Mouse (Mus musculus): Measurements from ENCODE around the gene Trit1.
"Not testable (repeated sequence)": the region's sequence is repeated elsewhere in the genome, so short reads cannot be mapped to it uniquely, and the experiment has no call there.

The Trit1 gene

DNA sequence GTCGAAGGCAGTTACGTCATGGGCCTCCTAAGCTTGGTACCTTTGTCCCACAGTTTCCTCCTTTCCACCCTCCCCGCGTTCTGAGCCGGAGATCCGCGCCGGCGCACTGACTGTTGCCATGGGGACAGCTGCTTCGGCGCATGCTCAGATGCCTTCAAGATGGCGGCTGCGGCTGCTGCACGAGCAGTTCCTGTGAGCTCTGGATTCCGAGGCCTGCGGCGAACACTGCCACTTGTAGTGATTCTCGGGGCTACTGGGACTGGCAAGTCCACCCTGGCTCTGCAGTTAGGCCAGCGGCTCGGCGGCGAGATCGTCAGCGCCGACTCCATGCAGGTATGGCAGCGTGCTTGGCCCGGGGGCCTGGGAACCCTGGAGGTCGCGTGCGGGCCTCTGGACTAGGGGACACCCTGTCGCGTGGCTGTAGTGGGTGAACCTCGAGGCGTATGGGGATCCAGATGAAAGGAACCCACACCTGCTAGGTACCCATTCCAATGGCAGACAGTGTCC, at the start of gene Trit1:
Trit1 (plus strand) TSS at position 147 of the 507 bp plus-strand sequence.
- peak; percentile 91 for DNase-seq (ENCODE audit: extremely low read depth, insufficient read length, low spot score)

DNA sequence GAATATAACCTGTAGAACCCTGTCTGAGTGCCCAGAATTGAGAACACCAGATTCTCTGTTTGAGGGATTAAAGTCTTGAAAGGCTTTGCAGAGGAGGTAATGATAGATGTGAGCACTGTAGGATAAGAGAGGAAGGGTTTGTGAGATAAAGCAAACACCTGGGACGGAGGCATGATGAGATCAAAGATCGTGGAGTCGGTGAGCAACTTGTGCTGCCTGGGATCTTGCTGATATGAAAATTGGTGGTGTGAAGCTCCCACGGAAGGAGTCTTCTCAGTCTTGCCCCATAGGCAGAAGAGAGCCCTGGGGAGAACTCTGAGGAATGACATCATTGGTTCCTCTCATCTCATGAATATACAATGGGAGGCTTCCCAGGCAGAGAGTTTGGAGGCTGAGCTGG, 48.3 kb upstream of the Trit1 start:
- DNase-seq (ENCODE audit: extremely low read depth, insufficient read length, low spot score), result no peak

DNA sequence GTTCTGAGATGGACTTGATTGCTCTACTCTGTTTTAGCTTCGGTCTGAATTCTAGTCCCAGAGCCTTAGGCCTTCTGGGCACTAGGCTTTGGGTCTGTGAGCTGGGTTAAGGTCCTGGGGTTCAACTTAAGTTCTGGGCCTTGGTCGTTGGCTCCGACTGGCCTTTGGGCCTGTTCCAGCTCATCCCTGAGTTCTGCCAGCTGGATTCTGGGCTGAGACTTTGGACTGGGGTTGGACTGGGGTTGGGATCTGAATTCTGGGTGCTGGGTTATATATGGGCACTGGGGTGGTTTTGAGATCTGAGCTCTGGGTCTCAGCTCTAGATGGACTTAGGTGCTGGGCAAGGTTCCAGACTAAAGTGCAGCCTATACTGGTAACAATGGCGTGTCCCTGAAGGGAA, 45.2 kb upstream of the Trit1 start:
- DNase-seq (ENCODE audit: extremely low read depth, insufficient read length, low spot score), result no peak

DNA sequence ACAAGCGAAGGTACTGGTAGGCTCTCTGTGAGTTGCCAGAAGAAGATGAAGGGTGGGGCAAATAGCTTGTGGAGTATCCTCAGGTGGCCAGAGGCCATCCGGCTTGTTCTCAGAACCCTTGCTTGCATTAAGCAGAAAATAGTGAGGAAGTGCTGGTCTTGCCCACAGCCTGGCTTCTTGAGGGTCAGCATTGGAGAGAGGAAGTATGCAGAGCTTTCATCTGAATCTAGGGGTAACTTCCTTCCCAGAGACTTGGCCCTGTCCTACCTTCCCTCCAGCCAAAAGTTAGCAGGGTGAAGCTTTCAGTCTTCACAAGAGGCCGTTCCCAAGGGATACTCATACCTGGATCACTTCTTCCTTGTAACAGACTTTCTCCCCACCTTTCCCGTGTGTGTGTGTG, 44.8 kb upstream of the Trit1 start:
- no peak for DNase-seq (ENCODE audit: extremely low read depth, insufficient read length, low spot score)

DNA sequence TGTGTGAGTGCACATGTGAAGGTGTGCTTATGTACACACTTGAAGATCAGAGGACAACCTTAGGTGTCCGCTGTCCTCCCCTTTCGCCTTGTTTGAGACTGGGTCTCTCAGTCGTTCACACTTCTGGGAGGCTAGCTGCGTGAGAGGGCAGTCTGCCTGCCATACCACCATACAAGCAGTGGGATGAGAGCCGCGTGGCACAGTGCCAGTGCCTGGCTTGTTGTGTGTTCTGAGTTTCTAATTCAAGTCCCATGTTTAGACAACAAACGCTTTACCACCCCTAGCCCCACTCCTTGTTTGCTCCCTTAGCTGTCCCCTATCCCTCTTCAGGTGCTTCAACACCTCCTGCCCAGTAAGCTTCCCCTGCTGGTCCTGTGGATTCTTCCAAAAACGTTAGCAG, 44.3 kb upstream of the Trit1 start:
- DNase-seq (ENCODE audit: extremely low read depth, insufficient read length, low spot score), result no peak

DNA sequence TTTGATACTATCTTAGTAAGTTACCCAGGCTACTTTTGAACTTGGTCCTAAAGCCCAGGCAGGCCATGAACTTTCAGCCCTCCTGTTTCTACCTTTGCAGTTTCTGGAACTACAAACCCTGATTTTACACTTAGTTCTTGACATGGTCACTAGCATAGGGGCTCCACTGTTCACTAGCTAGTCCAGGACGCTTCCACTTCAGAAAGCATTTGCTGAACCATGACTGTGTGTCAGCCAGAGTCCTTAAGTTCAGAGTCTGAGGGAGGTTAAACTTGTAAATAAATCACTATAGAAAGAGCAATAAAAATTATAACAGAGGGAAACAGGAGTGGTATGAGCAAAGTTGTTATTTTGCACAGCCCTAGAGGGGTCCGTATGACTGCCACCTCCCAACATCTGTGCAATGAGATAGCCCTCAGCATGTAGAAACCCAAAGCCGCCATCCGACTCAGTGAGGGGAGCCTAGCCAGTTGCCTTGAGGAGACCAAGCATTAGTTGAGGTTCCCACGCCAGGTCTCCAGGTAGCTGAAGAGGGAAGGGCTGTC, 41.3 kb upstream of the Trit1 start:
- no peak for DNase-seq (ENCODE audit: extremely low read depth, insufficient read length, low spot score)

DNA sequence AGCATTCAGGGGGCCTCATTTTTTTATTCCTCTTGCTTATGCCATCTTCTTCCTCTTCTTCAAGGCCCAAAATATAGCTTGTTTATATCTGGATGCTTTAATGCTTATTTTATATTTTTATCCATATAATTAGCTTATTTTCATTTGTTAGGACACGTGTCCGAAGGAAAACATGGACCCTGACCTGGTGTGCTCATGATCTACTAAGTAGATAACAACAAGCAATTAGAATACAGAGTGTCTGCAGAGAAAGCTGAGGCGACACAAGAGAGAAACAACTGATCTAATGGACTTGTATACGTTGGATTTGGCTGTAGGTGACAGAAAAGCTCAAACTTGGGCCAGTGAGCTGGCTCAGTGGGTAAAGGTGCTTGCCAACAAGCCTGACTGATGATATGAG, 39.5 kb upstream of the Trit1 start:
- no peak for DNase-seq (ENCODE audit: extremely low read depth, insufficient read length, low spot score)

DNA sequence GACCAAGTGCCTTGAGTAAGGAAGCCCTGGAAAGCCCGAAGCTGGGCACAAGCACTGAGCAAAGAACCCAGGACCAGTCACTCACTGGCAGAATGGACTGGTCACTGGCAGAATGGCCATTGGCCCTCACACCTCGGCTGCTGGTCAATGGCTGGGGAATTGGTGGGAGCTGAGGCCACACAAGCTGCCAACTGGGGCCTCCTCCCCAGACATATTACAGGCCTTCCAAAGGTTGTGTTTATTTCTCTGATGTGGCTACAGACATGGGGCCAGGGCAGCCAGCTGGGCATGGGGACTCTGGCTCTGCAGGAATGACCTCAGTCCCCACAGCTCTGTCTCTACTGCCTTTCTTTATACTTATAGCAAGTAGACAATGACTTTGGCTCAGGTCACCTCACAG, 37.5 kb upstream of the Trit1 start:
- DNase-seq (ENCODE audit: extremely low read depth, insufficient read length, low spot score), result no peak

DNA sequence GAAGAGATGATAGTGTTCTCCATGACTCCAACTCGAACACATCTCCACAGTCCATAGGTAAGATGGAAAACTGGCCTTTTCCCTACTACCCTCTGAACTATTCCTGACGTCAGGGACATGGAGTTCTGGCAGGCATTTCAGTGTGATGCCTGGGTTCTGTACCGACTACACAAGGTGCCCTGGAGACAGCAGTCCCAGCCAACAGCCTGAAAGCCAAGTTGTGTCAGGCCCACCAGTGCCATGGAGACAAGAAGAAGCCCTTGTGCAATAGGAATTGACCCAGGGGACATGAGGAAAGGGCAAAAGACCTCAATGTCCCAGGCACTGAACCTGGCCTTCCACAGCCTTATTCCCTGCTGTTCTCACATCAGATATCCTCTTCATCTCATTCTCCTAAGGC, 36.6 kb upstream of the Trit1 start:
- DNase-seq (ENCODE audit: extremely low read depth, insufficient read length, low spot score), result no peak

DNA sequence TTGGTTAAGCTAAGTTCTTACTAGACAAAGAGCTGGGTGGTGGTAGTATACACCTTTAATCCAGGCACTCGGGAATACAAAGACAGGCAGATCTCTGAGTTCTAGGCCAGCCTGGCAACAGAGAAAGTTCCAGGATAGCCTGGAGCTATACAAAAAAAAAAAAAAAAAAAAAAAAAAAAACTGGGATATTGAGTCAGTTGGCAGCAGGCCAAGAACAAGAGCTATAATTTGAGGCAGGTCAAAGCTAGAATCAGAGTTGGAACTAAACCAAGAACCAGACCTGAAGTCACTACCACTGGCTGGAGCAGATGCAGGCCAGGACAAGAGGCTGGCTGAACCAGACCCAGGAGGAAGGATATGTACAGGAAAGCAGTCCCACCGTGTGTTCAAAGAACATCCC, 35.7 kb upstream of the Trit1 start:
- no peak for DNase-seq (ENCODE audit: extremely low read depth, insufficient read length, low spot score)

DNA sequence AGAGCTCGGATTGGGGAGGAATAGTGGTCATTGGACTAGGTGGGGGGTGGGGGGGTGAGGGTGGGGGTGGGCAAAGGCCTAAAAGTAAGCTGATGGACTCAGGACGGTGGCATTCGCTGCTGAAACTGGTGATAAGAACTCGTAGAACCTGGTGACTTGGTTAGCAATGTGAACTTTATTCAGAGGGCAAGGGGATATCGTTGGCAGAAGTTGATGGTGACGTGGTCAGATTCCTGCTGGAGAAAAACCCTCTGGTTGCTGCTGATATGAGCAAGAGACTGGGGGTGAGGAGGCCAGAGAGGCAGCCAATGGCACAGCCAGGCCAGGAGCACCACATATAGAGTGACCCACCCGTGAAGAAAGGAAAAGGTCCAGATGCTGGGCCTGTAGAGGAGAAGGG, 35.2 kb upstream of the Trit1 start:
- no peak for DNase-seq (ENCODE audit: extremely low read depth, insufficient read length, low spot score)

DNA sequence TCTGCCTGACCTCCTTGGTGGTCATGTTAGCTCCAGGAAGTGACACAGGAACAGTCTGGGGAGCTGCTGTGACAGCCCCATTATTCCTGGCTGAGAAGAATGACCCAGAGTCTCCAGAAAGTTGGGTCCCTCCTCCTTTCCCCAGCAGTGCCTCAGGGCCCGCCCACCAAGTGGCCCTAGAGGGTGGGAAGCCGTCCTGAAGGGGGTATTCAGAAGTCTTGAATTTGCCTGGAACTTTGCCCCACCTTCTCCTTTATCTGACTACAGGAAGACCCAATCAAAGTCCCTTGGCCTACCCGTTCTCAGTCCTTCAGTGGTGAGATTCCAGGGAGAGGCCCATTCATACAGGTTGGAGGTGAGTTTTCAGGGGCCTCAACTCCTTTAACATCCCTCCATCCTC, 34.5 kb upstream of the Trit1 start:
- no peak for DNase-seq (ENCODE audit: extremely low read depth, insufficient read length, low spot score)

DNA sequence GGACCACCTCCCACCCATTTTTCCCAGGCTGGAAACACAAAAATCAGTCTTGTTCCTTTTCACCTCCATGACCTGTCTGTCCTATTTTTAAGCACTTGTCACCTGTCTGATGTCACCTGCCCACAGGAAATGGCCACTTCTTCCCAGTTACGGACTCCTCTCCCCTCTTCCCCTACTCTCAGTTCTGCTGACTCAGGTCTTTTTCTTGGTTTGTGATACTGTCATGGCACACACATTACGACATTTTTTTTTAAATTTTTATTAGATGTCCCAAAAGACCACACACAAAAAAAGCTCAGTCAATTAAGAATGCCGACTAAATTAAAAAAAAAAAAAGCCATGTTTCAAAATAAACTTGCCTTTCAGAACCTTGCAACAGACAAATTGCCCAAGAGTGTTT, 33.9 kb upstream of the Trit1 start:
- DNase-seq (ENCODE audit: extremely low read depth, insufficient read length, low spot score), result no peak

DNA sequence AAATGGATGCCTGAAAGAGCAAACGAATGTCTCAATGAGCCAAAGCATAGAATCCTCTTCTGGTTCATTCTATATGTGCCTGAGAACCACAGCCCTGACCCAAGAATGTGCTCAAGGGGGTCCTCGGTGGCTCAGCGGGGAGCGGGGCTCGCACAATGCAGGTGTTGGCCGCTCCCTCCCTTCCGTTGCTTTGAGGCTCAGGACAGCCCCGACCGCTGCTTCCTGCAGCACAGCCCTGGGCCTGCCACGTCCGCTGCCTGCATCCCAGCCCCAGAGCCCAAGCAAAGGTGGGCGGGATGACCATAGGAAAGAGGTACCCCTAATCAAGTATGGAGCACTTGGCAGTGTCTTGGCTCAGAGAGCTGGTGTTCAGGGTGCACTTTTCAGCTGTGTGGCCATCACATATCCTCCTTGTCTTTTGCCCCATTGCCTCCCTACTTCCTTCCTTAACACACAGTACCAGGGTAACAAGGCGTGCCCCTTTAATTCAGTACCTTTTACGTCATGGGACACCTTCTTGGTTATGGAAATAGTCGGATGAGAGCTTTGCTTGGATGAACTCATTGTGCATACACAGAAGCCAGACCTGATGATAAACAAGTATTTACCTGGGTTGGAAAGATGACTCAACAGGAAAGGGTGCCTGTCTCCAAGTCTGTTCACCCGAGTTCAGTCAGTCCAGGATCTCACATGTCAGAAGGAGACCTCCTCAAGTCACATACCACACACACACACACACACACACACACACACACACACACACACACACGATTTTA, 32.7 kb upstream of the Trit1 start:
- DNase-seq (ENCODE audit: extremely low read depth, insufficient read length, low spot score), result no peak

DNA sequence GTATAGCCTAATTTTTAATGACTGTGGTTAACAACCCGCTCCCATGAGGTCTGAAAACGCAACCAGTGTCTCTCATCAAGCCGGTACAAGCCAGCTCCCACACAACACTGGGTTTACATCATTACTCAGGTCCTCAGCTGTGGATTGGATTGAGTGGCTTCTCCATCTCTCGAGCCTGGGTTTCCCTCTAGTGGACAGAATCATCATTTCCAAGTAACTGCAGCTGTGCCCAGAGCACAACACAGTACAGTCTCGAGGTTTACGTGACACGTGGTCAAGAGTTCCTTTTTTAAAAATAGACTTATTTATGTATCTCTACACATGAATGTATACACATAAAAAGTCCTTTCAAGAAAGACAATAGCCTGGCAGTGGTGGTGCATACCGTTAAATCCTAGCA, 31.3 kb upstream of the Trit1 start:
- DNase-seq (ENCODE audit: extremely low read depth, insufficient read length, low spot score), result no peak

DNA sequence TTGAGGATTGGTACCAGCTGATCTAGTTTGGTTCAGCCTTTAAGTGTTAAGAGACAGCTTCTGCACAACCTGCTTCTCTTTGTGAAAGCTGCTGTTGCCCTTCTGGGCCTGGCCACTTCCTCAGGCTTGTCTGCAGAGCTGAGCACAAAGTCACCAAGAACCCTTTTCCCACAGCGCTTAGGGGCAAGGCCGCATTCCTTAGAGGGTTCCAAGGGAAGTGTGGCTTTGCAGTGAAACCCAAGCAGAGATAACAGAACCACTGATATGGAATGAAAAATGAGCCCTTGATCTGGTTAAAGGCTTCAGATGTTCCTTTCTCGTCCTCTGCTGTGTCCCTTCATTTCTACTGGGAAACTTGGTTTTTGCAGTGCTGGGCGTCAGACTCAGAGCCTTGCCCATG, 29.0 kb upstream of the Trit1 start:
- no peak for DNase-seq (ENCODE audit: extremely low read depth, insufficient read length, low spot score)

DNA sequence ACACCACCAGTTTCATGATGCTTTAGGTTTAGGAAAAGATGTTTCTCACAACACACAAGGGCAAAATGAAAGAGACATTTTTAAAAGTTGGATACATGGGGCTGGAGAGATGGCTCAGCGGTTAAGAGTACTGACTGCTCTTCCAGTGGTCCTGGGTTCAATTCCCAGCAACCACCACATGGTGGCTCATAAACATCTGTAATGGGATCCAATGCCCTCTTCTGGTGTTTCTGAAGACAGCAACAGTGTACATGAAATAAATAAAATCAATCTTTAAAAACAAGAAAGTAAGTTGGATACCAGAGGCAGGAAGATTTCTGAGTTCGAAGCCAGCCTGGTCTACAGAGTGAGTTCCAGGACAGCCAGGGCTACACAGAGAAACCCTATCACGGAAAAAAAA, 28.4 kb upstream of the Trit1 start:
- DNase-seq (ENCODE audit: extremely low read depth, insufficient read length, low spot score), result not testable (repeated sequence)

DNA sequence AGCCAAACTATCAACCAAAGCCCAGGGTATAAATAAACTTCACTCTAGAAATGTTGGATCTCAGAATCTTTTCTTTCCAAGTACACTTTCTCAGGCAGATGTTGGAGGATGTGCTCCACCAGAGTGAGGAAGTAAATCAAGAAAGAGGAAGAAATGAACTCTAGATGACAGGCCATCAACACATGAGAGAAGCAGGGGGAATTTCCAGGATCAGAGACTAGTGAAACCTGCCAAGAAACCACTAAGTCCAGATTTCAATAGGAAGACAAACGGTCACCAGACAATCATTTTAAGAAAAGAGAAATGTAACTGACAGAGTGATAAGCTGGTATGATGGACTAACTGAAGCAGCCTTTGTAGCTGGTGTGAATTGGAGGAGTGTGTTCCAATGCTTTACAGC, 25.2 kb upstream of the Trit1 start:
- no peak for DNase-seq (ENCODE audit: extremely low read depth, insufficient read length, low spot score)

DNA sequence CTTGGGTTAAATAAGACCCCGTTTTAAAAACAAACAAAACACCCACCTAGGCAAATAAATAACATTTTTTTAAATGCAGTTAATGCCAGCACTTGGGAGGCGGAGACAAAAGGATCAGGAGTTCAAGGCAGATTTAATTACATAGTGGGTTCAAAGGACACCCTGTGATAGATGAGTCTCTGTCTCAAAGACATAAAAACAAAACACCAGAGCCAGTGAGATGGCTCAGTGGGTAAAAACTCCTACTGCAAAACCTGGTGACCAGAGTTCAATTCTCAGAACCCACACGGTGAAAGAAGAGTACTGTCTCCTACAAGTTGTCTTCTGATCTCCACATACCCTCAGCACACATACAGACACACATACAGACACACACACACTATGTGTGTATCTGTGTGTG, 24.1 kb upstream of the Trit1 start:
- no peak for DNase-seq (ENCODE audit: extremely low read depth, insufficient read length, low spot score)

DNA sequence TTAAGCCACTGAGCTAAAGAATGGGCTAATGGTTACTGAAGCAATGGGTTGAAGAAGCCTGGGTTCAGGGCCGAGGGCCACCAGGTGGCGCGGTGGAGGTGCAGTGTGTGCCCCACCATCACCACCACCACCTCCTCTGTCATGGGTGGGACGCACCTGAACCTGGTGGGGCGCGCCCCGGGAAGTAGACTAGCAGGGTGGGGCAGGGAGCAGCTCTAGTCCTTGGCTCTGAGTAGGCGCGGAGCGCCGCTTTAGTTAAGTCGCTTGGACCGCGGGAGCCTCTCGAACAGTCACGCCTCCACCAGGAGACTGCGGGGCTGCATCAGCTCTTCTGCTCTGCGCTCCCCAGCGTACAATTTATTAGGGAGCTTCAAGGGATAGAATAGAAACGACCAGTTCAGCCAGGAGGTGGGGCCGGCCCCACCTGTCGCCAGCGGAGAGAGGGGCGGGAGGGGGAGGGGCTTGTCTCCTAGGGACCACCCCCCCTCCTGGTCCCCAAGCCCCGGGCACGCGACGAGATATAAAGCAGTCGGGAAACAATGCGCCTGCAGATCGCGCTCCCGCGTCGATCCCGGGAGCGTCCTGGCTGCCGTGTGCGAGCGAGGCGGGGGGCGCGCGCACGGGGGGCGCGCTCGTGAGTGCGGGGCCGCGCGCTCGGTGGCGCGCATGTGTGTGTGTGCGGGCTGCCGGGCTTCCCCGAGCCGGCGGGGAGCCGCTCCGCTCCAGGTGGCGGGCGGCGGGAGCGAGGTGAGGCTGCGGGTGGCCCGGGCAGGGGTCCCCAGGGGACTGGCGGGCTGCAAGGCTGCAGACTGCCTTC, 20.8 kb upstream of the Trit1 start, which contains the start of gene Mycl:
Mycl (plus strand) TSS at position 249 of the 817 bp plus-strand sequence.
- DNase-seq (ENCODE audit: extremely low read depth, insufficient read length, low spot score), result no peak

DNA sequence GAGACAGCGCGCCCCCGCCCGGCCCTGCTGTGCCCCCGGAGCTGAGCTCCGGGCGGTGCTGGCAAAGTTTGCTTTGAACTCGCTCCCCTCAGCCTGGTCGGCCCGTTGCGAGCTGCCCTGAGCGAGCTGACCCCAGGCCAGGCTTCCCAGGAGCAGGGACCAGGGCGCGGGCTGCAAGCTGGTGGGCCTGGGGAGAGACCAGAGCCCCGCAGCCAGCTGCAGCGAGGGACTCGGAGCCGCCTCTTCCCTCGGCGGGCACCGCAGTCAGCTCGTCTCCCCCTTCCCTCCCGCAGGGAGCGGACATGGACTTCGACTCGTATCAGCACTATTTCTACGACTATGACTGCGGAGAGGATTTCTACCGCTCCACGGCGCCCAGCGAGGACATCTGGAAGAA, 20.2 kb upstream of the Trit1 start:
- no peak for DNase-seq (ENCODE audit: extremely low read depth, insufficient read length, low spot score)
